Mouse (Mus musculus): ENCODE measurements around the gene Vegfd. TPM values are rescaled to one million over a fixed set of nuclear protein-coding genes. Genes with fewer than 3 reads are reported as not detected.
A peak's percentile ranks its signal among the peaks of the same experiment; 100 is the strongest.

Vegfd gene
- polyA plus RNA-seq, 1 experiment from 2014 or later, result 2.0 TPM

DNA sequence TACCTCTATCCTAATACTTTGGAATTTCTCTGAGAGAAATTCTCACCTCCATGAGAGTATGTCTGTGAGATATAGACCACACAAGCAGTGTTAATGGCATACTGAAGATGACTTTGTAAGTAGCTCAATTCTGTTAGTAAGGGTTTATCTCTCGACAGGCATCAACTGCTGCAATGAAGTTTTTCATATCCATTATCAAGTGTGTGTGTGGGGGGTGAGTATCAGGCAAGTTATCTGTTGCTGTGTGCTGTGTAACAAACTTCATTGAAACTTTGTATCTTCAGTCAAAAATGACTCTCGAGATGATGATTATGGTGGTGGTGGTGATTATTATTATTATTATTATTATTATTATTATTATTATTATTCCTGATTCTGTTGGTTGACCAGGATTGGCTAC is 43.6 kb downstream of the Vegfd start:
- no peak overlapping the region for H3K4me2 ChIP-seq (ENCODE audit: low read depth, low read length)
- H3K9me3 ChIP-seq (ENCODE audit: control insufficient read depth, low read length), result no peaks in the 10 kb centered on the region
- H3K27me3 ChIP-seq (replicated peaks; ENCODE audit: control insufficient read depth, insufficient read depth, low read length), result no peaks in the 10 kb centered on the region
- no peaks in the 10 kb centered on the region for H3K4me1 ChIP-seq (ENCODE audit: control insufficient read depth, insufficient read depth, low read length)
- no peak overlapping the region for H3K9ac ChIP-seq (ENCODE audit: low read depth, low read length)
- H3K4me3 ChIP-seq (ENCODE audit: low read length), result no peak overlapping the region
- WGBS, result 76% methylated on average over 2 of the region's 2 CpGs
- H3K27ac ChIP-seq (ENCODE audit: low read length), result no peak overlapping the region
- H3K36me3 ChIP-seq (ENCODE audit: control insufficient read depth, insufficient read depth, low read length), result no peaks in the 10 kb centered on the region
- ATAC-seq, result no peak

DNA sequence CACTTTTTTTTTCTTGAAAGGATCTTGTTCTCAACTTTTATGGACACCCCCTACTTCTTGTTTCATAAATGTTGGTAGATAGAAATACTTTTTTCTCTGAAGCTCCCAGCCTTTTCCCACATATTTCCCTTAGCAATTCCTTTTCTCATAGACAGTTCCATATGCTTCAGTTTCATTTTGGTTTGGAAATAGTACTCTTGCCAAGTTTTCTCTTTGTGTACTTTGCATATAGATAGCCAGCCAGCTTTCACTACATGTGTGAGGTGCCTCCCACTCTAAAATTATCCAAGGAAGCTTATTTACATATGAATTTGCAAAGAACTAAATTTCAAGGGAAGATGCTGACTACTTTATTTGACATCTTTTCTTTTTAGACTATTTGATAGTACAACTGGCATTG is 44.8 kb downstream of the Vegfd start:
- no peaks in the 10 kb centered on the region for H3K36me3 ChIP-seq (ENCODE audit: control insufficient read depth, insufficient read depth, low read length)
- H3K27ac ChIP-seq (ENCODE audit: low read length), result no peak overlapping the region
- ATAC-seq, result no peak
- no peaks in the 10 kb centered on the region for H3K4me1 ChIP-seq (ENCODE audit: control insufficient read depth, insufficient read depth, low read length)
- no peak overlapping the region for H3K4me3 ChIP-seq (ENCODE audit: low read length)
- no peak overlapping the region for H3K9ac ChIP-seq (ENCODE audit: low read depth, low read length)
- no peak overlapping the region for H3K4me2 ChIP-seq (ENCODE audit: low read depth, low read length)
- H3K9me3 ChIP-seq (ENCODE audit: control insufficient read depth, low read length), result no peaks in the 10 kb centered on the region
- no peaks in the 10 kb centered on the region for H3K27me3 ChIP-seq (replicated peaks; ENCODE audit: control insufficient read depth, insufficient read depth, low read length)

DNA sequence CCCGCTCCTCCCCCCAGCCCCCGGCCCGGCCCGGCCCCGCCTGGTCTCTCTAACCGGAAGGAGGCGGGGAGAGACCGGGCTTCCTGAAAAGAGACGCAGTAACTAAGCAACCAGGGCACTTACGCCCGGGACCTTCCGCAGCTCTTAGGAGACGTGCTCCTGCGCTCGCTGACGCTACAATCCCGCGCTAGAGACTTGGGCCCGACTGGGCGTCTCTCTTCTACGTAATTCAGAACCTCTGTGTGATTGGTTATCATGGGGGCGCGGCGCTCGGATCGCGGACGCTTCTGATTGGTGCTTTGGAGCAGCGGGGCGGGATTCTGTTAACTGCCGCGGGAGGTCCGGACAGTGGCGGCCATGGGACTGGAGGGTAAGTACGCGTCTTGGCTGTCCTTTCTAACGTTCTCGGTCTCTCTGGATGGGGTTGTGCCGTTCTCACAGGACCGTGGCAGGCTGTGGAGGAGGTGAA is 46.3 kb downstream of the Vegfd start, which contains the start of gene Piga:
Gene Piga, plus strand, starts transcription at position 317 of the 469 bp plus-strand sequence.
- Histone ChIP-seq H3K4me2 (ENCODE audit: low read depth, low read length) (peak within 1 kb of the TSS; percentile 46), H3K27me3 (replicated peaks; ENCODE audit: control insufficient read depth, insufficient read depth, low read length) (no peaks in the 10 kb centered on the region), H3K4me1 (ENCODE audit: control insufficient read depth, insufficient read depth, low read length) (no peaks in the 10 kb centered on the region), H3K9me3 (ENCODE audit: control insufficient read depth, low read length) (no peaks in the 10 kb centered on the region), H3K4me3 (ENCODE audit: low read length) (peak within 1 kb of the TSS; percentile 65), H3K36me3 (ENCODE audit: control insufficient read depth, insufficient read depth, low read length) (no peaks in the 10 kb centered on the region), H3K9ac (ENCODE audit: low read depth, low read length) (peak within 1 kb of the TSS; percentile 78), H3K27ac (ENCODE audit: low read length) (peak within 1 kb of the TSS; percentile 72)
- WGBS, result 14% methylated on average over 38 of the region's 40 CpGs
- ATAC-seq, result peak; percentile 99

DNA sequence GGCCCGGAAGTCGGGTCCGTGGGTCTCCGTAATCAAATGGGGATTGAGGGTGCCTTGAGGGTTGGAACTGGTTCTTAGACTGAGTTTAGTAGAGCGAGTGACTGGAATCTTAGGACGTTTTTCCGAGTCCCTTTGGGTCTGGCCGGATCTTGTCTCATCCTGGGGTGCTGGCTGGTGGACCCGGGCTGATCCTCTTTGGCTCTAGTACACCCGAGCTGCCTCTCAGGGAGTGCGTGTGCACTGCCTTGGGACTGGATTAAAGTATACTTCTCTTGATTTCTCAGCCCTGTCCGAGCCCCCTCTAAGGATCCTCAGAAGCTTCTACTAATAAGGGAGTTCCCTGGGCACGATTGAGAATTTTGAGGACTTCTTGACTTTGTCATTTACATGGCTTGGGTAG is 46.8 kb downstream of the Vegfd start:
- Histone ChIP-seq H3K9ac (ENCODE audit: low read depth, low read length) (peak overlapping the region; percentile 78), H3K27ac (ENCODE audit: low read length) (peak overlapping the region; percentile 72), H3K4me1 (ENCODE audit: control insufficient read depth, insufficient read depth, low read length) (no peaks in the 10 kb centered on the region), H3K36me3 (ENCODE audit: control insufficient read depth, insufficient read depth, low read length) (no peaks in the 10 kb centered on the region), H3K4me3 (ENCODE audit: low read length) (peak overlapping the region; percentile 65), H3K9me3 (ENCODE audit: control insufficient read depth, low read length) (no peaks in the 10 kb centered on the region), H3K27me3 (replicated peaks; ENCODE audit: control insufficient read depth, insufficient read depth, low read length) (no peaks in the 10 kb centered on the region), H3K4me2 (ENCODE audit: low read depth, low read length) (peak overlapping the region; percentile 46)
- peak; percentile 36 for ATAC-seq
- WGBS, result 17% methylated on average over 13 of the region's 13 CpGs

DNA sequence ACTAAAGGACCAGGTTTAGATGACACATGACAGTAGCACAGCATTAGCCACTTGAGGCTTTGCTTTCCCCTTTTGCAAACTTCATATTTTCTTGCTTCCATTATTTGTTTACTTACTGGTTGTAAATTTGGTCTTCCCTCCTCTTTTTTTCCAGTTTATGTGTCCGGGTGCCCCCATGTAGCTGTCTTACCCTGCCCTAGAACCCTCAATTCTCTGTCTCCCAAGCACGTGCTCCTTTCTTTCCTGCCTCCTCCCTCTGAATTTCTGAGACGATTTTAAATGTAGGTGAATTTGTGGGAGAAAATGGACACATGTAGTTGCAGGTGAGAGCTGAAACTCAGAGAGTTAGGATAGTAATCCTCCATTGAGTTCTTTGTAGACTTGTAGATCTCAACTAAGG is 47.3 kb downstream of the Vegfd start:
- H3K27ac ChIP-seq (ENCODE audit: low read length), result no peak overlapping the region
- H3K36me3 ChIP-seq (ENCODE audit: control insufficient read depth, insufficient read depth, low read length), result no peaks in the 10 kb centered on the region
- no peaks in the 10 kb centered on the region for H3K9me3 ChIP-seq (ENCODE audit: control insufficient read depth, low read length)
- H3K9ac ChIP-seq (ENCODE audit: low read depth, low read length), result peak overlapping the region; percentile 78
- H3K4me1 ChIP-seq (ENCODE audit: control insufficient read depth, insufficient read depth, low read length), result no peaks in the 10 kb centered on the region
- 30% methylated on average over 3 of the region's 3 CpGs for WGBS
- peak overlapping the region; percentile 65 for H3K4me3 ChIP-seq (ENCODE audit: low read length)
- ATAC-seq, result no peak
- no peaks in the 10 kb centered on the region for H3K27me3 ChIP-seq (replicated peaks; ENCODE audit: control insufficient read depth, insufficient read depth, low read length)
- peak overlapping the region; percentile 46 for H3K4me2 ChIP-seq (ENCODE audit: low read depth, low read length)

DNA sequence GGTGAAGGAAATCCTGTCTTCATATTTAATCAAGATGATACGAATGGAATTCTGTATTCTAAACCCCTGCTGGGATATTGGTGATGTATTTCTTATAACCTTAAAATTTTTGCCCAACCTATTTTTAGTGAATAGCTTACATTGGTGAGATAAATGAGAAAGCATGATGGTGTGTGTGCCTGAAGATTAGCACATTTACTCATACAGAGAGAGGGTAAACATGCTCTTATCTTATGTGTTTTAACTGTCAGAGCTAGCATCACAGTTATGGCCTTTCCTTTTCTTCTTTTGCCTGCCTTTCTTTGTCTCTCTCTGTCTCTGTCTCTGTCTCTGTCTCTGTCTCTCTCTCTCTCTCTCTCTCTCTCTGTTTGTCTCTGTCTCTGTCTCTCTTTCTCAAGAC is 51.6 kb downstream of the Vegfd start:
- no peak overlapping the region for H3K4me2 ChIP-seq (ENCODE audit: low read depth, low read length)
- H3K9me3 ChIP-seq (ENCODE audit: control insufficient read depth, low read length), result no peaks in the 10 kb centered on the region
- no peaks in the 10 kb centered on the region for H3K4me1 ChIP-seq (ENCODE audit: control insufficient read depth, insufficient read depth, low read length)
- no peak overlapping the region for H3K27ac ChIP-seq (ENCODE audit: low read length)
- WGBS, result 81% methylated on average over 1 of the region's 1 CpGs
- H3K36me3 ChIP-seq (ENCODE audit: control insufficient read depth, insufficient read depth, low read length), result no peaks in the 10 kb centered on the region
- H3K4me3 ChIP-seq (ENCODE audit: low read length), result no peak overlapping the region
- ATAC-seq, result no peak
- no peak overlapping the region for H3K9ac ChIP-seq (ENCODE audit: low read depth, low read length)
- H3K27me3 ChIP-seq (replicated peaks; ENCODE audit: control insufficient read depth, insufficient read depth, low read length), result no peaks in the 10 kb centered on the region

DNA sequence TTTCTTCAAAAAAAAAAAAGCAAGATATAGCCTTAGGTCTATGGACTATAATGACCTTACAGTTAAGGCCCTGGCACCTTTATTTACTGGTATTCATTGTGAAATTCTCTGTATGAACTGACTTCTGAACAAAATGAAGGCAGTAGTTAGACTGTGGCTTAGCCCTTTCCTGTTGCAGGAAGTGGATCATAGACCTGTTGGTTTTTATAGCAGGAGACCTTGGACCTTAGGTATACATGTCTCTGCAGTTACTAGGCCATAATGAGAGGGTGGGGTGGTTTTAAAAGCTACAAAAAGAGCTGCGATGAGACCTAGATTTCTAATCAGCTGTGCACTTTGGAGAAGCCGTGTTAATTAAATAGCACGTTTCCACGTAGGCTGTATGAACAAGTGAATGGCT is 54.1 kb downstream of the Vegfd start:
- Histone ChIP-seq H3K9ac (ENCODE audit: low read depth, low read length) (no peak overlapping the region), H3K4me1 (ENCODE audit: control insufficient read depth, insufficient read depth, low read length) (no peaks in the 10 kb centered on the region), H3K4me2 (ENCODE audit: low read depth, low read length) (no peak overlapping the region), H3K4me3 (ENCODE audit: low read length) (no peak overlapping the region), H3K27me3 (replicated peaks; ENCODE audit: control insufficient read depth, insufficient read depth, low read length) (no peaks in the 10 kb centered on the region), H3K36me3 (ENCODE audit: control insufficient read depth, insufficient read depth, low read length) (peaks cover 5% of the 10 kb centered on the region; the same call in 1 of the 2 replicates), H3K9me3 (ENCODE audit: control insufficient read depth, low read length) (no peaks in the 10 kb centered on the region), H3K27ac (ENCODE audit: low read length) (0 out of 2 replicates have a peak overlapping the region, but pooled peaks have one; percentile 37)
- ATAC-seq, result peak; percentile 90
- WGBS, result 59% methylated on average over 4 of the region's 4 CpGs

DNA sequence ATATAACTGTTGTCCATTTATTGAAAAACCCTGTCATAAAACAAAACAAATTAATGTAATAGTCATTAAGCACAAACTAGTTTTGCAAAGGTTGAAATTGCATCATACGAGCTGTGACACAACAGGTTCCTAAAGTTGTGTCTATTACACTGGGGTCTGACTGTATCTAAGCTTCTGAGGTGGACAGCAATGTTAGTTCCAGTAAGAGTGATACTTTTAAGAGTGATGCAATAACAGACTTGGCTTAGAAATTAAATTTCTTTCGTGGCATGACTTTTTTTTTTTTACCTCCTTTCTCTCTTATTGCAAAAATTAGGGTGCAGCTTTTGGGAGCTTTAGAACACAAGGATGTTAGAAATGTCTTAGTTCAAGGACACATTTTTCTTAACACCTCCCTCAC is 55.0 kb downstream of the Vegfd start:
- H3K9ac ChIP-seq (ENCODE audit: low read depth, low read length), result no peak overlapping the region
- H3K9me3 ChIP-seq (ENCODE audit: control insufficient read depth, low read length), result no peaks in the 10 kb centered on the region
- no peaks in the 10 kb centered on the region for H3K27me3 ChIP-seq (replicated peaks; ENCODE audit: control insufficient read depth, insufficient read depth, low read length)
- no peak overlapping the region for H3K4me2 ChIP-seq (ENCODE audit: low read depth, low read length)
- peaks cover 5% of the 10 kb centered on the region; the same call in 1 of the 2 replicates for H3K36me3 ChIP-seq (ENCODE audit: control insufficient read depth, insufficient read depth, low read length)
- 80% methylated on average over 2 of the region's 2 CpGs for WGBS
- no peak overlapping the region for H3K27ac ChIP-seq (ENCODE audit: low read length)
- no peak for ATAC-seq
- no peak overlapping the region for H3K4me3 ChIP-seq (ENCODE audit: low read length)
- no peaks in the 10 kb centered on the region for H3K4me1 ChIP-seq (ENCODE audit: control insufficient read depth, insufficient read depth, low read length)

DNA sequence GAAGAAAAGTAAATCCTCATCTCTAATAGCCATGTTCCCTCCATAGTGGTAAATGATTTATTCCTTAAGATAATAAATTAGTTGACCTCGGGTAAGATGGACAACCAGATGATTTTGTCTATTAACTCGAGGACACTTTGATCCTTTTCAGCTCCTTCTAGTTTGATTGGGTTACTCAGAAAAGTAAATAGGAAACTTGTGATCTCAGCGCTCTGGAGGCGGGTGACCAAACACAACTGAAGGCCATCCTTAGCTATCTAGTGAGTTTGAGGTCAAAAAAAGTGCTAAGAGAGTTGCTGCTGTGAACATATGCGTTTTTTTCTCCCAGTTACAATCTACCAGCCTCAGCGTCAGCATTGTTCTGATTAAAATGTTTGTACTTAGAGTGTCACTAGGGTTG is 57.4 kb downstream of the Vegfd start:
- WGBS, result 71% methylated on average over 6 of the region's 6 CpGs
- no peak for ATAC-seq

DNA sequence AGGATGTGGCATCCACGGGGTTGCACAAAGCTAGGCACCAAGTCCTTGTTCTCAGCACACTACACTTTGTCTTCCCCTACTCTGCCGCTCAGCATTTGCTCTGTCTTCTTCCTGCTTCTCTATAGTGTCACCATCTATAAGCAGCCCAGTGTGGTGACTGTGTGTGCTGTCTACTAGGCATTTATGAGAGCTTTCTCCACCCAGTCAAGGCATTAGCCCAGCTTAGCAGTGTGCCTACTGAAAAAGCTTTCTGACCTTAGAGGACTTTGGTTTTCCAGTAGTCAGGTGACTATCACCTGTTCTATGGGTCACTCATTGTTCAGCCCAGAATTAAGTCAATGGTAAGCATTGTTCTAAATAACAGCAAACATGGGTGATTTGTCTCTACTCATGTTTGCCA is 58.0 kb downstream of the Vegfd start:
- 82% methylated on average over 2 of the region's 2 CpGs for WGBS
- H3K27me3 ChIP-seq (replicated peaks; ENCODE audit: control insufficient read depth, insufficient read depth, low read length), result no peaks in the 10 kb centered on the region
- peak overlapping the region; percentile 33 for H3K27ac ChIP-seq (ENCODE audit: low read length)
- no peaks in the 10 kb centered on the region for H3K4me1 ChIP-seq (ENCODE audit: control insufficient read depth, insufficient read depth, low read length)
- ATAC-seq, result peak; percentile 58
- H3K36me3 ChIP-seq (ENCODE audit: control insufficient read depth, insufficient read depth, low read length), result peaks cover 5% of the 10 kb centered on the region; the same call in 1 of the 2 replicates
- no peaks in the 10 kb centered on the region for H3K9me3 ChIP-seq (ENCODE audit: control insufficient read depth, low read length)
- H3K4me3 ChIP-seq (ENCODE audit: low read length), result no peak overlapping the region
- no peak overlapping the region for H3K9ac ChIP-seq (ENCODE audit: low read depth, low read length)
- H3K4me2 ChIP-seq (ENCODE audit: low read depth, low read length), result no peak overlapping the region

More for the DNA sequence above, 57.4 kb downstream of the Vegfd start:
- Histone ChIP-seq H3K27ac (ENCODE audit: low read length) (peak overlapping the region; percentile 33; the same call in 1 of the 2 replicates), H3K4me3 (ENCODE audit: low read length) (no peak overlapping the region), H3K9ac (ENCODE audit: low read depth, low read length) (no peak overlapping the region), H3K27me3 (replicated peaks; ENCODE audit: control insufficient read depth, insufficient read depth, low read length) (no peaks in the 10 kb centered on the region), H3K4me1 (ENCODE audit: control insufficient read depth, insufficient read depth, low read length) (no peaks in the 10 kb centered on the region), H3K36me3 (ENCODE audit: control insufficient read depth, insufficient read depth, low read length) (peaks cover 5% of the 10 kb centered on the region; the same call in 1 of the 2 replicates), H3K9me3 (ENCODE audit: control insufficient read depth, low read length) (no peaks in the 10 kb centered on the region), H3K4me2 (ENCODE audit: low read depth, low read length) (no peak overlapping the region)

Measured in intestine, embryonic 16.5 days (tissue).